Mouse (Mus musculus) liver, postnatal 0 days (tissue): ENCODE results near the gene Glud1.

Experiments
- CTCF ChIP-seq: sonication (generic); IDR thresholded peaks from 2 replicates; pipeline ENCODE4 v1.5.1; 2016; ENCODE audit warnings: antibody characterized with exemption, low read depth
- EP300 ChIP-seq: IDR thresholded peaks from 2 replicates; pipeline ENCODE4 v1.6.1; 2016; ENCODE audit warnings: antibody characterized with exemption, low read depth, mild to moderate bottlenecking

- TF ChIP-seq EP300 (no peak), CTCF (no peak)
Measured at GRCm38 (mm10) chr14:34290229-34290628, 20.3 kb upstream of the Glud1 start.
